Mouse (Mus musculus): ENCODE data around the gene Dusp5.

GRCm38 (mm10) chr19:53554402-53554801 is 25.5 kb downstream of the Dusp5 start:
- TF ChIP-seq CTCF (IDR thresholded peaks at IDR 0.05; ENCODE audit: control insufficient read depth, insufficient read depth, insufficient read length) (no peak), MAX (IDR thresholded peaks at IDR 0.05) (no peak), USF1 (IDR thresholded peaks at IDR 0.05; ENCODE audit: low read depth) (no peak)
